Mouse (Mus musculus): ENCODE results near the gene Tmem132c.

DNA sequence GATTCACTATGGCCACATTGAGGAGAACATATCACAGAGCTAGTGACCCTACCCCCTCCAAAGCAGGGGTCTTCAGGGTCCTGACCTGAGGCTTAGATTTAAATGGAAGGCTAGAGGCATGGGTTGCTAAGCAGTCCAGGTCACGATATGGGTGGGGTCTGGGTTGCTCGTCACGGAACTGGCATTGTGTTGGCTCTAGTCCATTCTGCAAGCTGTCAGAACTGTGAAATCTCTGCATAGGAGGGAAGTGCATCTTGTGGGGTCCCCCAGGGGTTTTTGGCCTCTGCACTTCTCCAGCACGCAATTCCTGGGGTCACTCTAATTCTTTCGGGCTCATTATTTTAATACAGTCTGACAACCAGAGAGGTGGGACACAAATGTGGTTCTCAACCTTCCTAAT lies 55.9 kb downstream of the Tmem132c start:
- TF ChIP-seq CTCF (conservative IDR thresholded peaks at IDR 0.05; ENCODE audit: low read length) (no peak), POU5F1 (IDR thresholded peaks at IDR 0.05; ENCODE audit: borderline replicate concordance, low read length) (no peak), NANOG (IDR thresholded peaks at IDR 0.05; ENCODE audit: borderline replicate concordance, low read length) (no peak)

Measured in E14TG2a.4 (cell line).